Mouse (Mus musculus) heart, embryonic 12.5 days (tissue): ENCODE results near the gene Slc25a4. TPM values are rescaled to one million over a fixed set of nuclear protein-coding genes. Genes with fewer than 3 reads are reported as not detected.

Experiments
- microRNA-seq: library from miRNA; unstranded; fragments of <30 nt; microRNA quantifications from one replicate; pipeline ENCODE4, GENCODE M21; 2017
- polyA plus RNA-seq: library from polyadenylated mRNA; unstranded; fragments of >200 nt; fragmentation: Nextera tagmentation; extraction: Ambion mirVana; gene quantifications from 2 replicates; pipeline ENCODE4 v1.2.1, GENCODE M21; 2016

Slc25a4 gene
- polyA plus RNA-seq, 1 experiment from 2014 or later, result 1,672 TPM

Small RNAs within 50 kb of the gene (microRNA-seq; reads per million reads assigned to microRNA genes)
- gene Gm23812, result not detected

Other genes starting within 250 kb of the Slc25a4 start
- 2.5 and 3.2 TPM in 2 replicates for gene 1700029J07Rik, start 236.0 kb downstream of the Slc25a4 start, polyA plus RNA-seq
- 52.4 and 63.7 TPM in 2 replicates for gene Ufsp2, start 235.8 kb downstream of the Slc25a4 start, polyA plus RNA-seq
- gene Lrp2bp, start 212.0 kb downstream of the Slc25a4 start, polyA plus RNA-seq, result 0.85 and 1.0 TPM in 2 replicates
- 13.4 and 15.9 TPM in 2 replicates for gene Ankrd37, start 205.6 kb downstream of the Slc25a4 start, polyA plus RNA-seq
- 21.4 and 22.6 TPM in 2 replicates for gene Cfap97, start 59.5 kb downstream of the Slc25a4 start, polyA plus RNA-seq
- gene Snx25, start 59.1 kb downstream of the Slc25a4 start, polyA plus RNA-seq, result 5.8 and 6.3 TPM in 2 replicates
- gene Helt, start 83.4 kb upstream of the Slc25a4 start, polyA plus RNA-seq, result not detected in 2 replicates